Mouse (Mus musculus) MEL (cell line): Measurements from ENCODE around the gene Gm9913.

Experiments
- CHD2 ChIP-seq: IDR thresholded peaks from 2 replicates; pipeline ENCODE4 v1.6.1; 2011; ENCODE audit warnings: low read length, improper control_type of control experiment
- CTCF ChIP-seq, 3 experiments: IDR thresholded peaks in 2 of 3; conservative IDR thresholded peaks in 1 of 3; 2 replicates each; pipeline ENCODE4 v1.5.1; 2011 to 2012; ENCODE audit warnings: low read length in 3 of 3, low read depth in 2 of 3, mild to moderate bottlenecking in 2 of 3, improper control_type of control experiment in 1 of 3, inconsistent platforms in 1 of 3, mixed read lengths in 1 of 3, moderate library complexity in 1 of 3; ENCODE audit not compliant: control insufficient read depth in 1 of 3, insufficient read depth in 1 of 3, poor library complexity in 1 of 3, severe bottlenecking in 1 of 3
- E2F4 ChIP-seq: IDR thresholded peaks from 2 replicates; pipeline ENCODE4 v1.6.1; 2011; ENCODE audit warnings: low read depth, low read length, improper control_type of control experiment, borderline replicate concordance
- EP300 ChIP-seq, 2 experiments: IDR thresholded peaks; 2 replicates each; pipeline ENCODE4 v1.6.1; 2011; ENCODE audit warnings: improper control_type of control experiment in 2 of 2, low read length in 2 of 2, low read depth in 1 of 2, mild to moderate bottlenecking in 1 of 2
- NRF1 ChIP-seq: IDR thresholded peaks from 2 replicates; pipeline ENCODE4 v1.6.1; 2014; ENCODE audit warnings: low read depth, mild to moderate bottlenecking, inconsistent platforms, low read length, improper control_type of control experiment, moderate library complexity; ENCODE audit not compliant: poor library complexity, insufficient read depth, severe bottlenecking
- POLR2A ChIP-seq, 2 experiments: IDR thresholded peaks; 2 replicates each; pipeline ENCODE4 v1.6.1; 2011 to 2012; ENCODE audit warnings: low read length in 2 of 2, mild to moderate bottlenecking in 2 of 2, control low read depth in 1 of 2, improper control_type of control experiment in 1 of 2, low read depth in 1 of 2, moderate library complexity in 1 of 2; ENCODE audit not compliant: control insufficient read depth in 1 of 2, insufficient read depth in 1 of 2, poor library complexity in 1 of 2
- POLR2AphosphoS5 ChIP-seq: IDR thresholded peaks from 2 replicates; pipeline ENCODE4 v1.6.1; 2012; ENCODE audit warnings: low read depth, borderline replicate concordance, mild to moderate bottlenecking, inconsistent platforms, low read length, moderate library complexity, mixed read lengths
- USF1 ChIP-seq: IDR thresholded peaks from 2 replicates; pipeline ENCODE4 v1.6.1; 2014; ENCODE audit warnings: low read depth, mild to moderate bottlenecking, inconsistent platforms, low read length, improper control_type of control experiment, moderate library complexity
- ZMIZ1 ChIP-seq: IDR thresholded peaks from 2 replicates; pipeline ENCODE4 v1.6.1; 2012; ENCODE audit warnings: low read depth, mild to moderate bottlenecking, inconsistent platforms, low read length, improper control_type of control experiment, moderate library complexity

GRCm38 (mm10) chr2:125555830-125556229 lies 50.9 kb downstream of the Gm9913 start:
- TF ChIP-seq POLR2A (IDR thresholded peaks at IDR 0.05; ENCODE audit: control insufficient read depth in 1 of 2, insufficient read depth in 1 of 2, low read depth in 1 of 2, low read length in 2 of 2, poor library complexity in 1 of 2), result no peak
- TF ChIP-seq CTCF (IDR thresholded peaks at IDR 0.05 in 2 of 3, conservative IDR thresholded peaks at IDR 0.05 in 1 of 3; ENCODE audit: control insufficient read depth in 1 of 3, insufficient read depth in 1 of 3, low read depth in 2 of 3, low read length in 3 of 3, poor library complexity in 1 of 3, severe bottlenecking in 1 of 3), result peak in 2 of 3 experiments; percentile 15 to 49; a peak in 2 of 6 replicates
- TF ChIP-seq EP300 (IDR thresholded peaks at IDR 0.05; ENCODE audit: low read depth in 1 of 2, low read length in 2 of 2), result no peak
- TF ChIP-seq E2F4, result no peak
- TF ChIP-seq NRF1, result no peak
- no peak for TF ChIP-seq ZMIZ1
- TF ChIP-seq POLR2AphosphoS5, result no peak
- TF ChIP-seq USF1, result no peak
- TF ChIP-seq CHD2, result no peak
